Mouse (Mus musculus) CH12.LX (cell line): Measurements from ENCODE around the gene Sdr39u1. TPM values are rescaled to one million over a fixed set of nuclear protein-coding genes. Genes with fewer than 3 reads are reported as not detected.

Source experiments
- DNase-seq: peaks from one replicate; pipeline ENCODE4 v3.0.0-alpha.2; 2013; ENCODE audit errors: extremely low read depth
- H3K27ac ChIP-seq: 2 replicates; pipeline ENCODE4 v1.5.1; 2012; ENCODE audit warnings: low read depth, mild to moderate bottlenecking, control low read depth, moderate library complexity; ENCODE audit not compliant: insufficient read depth
- H3K27me3 ChIP-seq: replicated peaks from 2 replicates; pipeline ENCODE3; 2012; ENCODE audit warnings: inconsistent platforms
- H3K36me3 ChIP-seq, 2 experiments: replicated peaks in 1 of 2; 2 replicates each; pipeline versions ENCODE3 to v1.6.1; 2012; ENCODE audit warnings: inconsistent platforms in 1 of 2, low read length in 1 of 2, mild to moderate bottlenecking in 1 of 2, mixed read lengths in 1 of 2, moderate library complexity in 1 of 2; ENCODE audit not compliant: control insufficient read depth in 1 of 2, insufficient read depth in 1 of 2
- H3K4me1 ChIP-seq, 2 experiments: 2 replicates each; pipeline ENCODE4 v1.6.1; 2012; ENCODE audit warnings: inconsistent platforms in 1 of 2, moderate library complexity in 1 of 2; ENCODE audit not compliant: insufficient read depth in 2 of 2, control insufficient read depth in 1 of 2
- H3K4me2 ChIP-seq: 2 replicates; pipeline ENCODE4 v1.6.1; 2012; ENCODE audit warnings: low read depth, mild to moderate bottlenecking, control low read depth; ENCODE audit not compliant: poor library complexity, insufficient read depth, severe bottlenecking
- H3K4me3 ChIP-seq, 3 experiments: fragments of 150-350 bp in 1 of 3; sonication (generic) in 1 of 3; replicated peaks in 1 of 3; 2 replicates each; pipeline versions ENCODE3 to v1.5.1; 2011 to 2012; ENCODE audit warnings: low read depth in 2 of 3, low read length in 2 of 3, mild to moderate bottlenecking in 2 of 3, moderate library complexity in 2 of 3, control low read depth in 1 of 3, improper control_type of control experiment in 1 of 3, inconsistent platforms in 1 of 3, mixed read lengths in 1 of 3; ENCODE audit not compliant: poor library complexity in 1 of 3
- H3K79me2 ChIP-seq: replicated peaks from 2 replicates; pipeline ENCODE4 v1.6.1; 2012; ENCODE audit warnings: mild to moderate bottlenecking, moderate library complexity; ENCODE audit not compliant: control insufficient read depth, poor library complexity, insufficient read depth, severe bottlenecking; ENCODE audit errors: extremely low read depth
- H3K9ac ChIP-seq: 2 replicates; pipeline ENCODE4 v1.6.1; 2012; ENCODE audit warnings: low read depth, mild to moderate bottlenecking, control low read depth, moderate library complexity; ENCODE audit not compliant: insufficient read depth
- H3K9me3 ChIP-seq: replicated peaks from 2 replicates; pipeline ENCODE3; 2012; ENCODE audit warnings: low read length, inconsistent platforms, mixed read lengths
- BHLHE40 ChIP-seq: IDR thresholded peaks from 2 replicates; pipeline ENCODE4 v1.6.1; 2011; ENCODE audit warnings: mild to moderate bottlenecking, low read depth, low read length, improper control_type of control experiment
- CHD1 ChIP-seq: IDR thresholded peaks from 2 replicates; pipeline ENCODE4 v1.6.1; 2012; ENCODE audit warnings: low read depth, low read length, improper control_type of control experiment, inconsistent platforms
- CHD2 ChIP-seq: IDR thresholded peaks from 2 replicates; pipeline ENCODE4 v1.6.1; 2011; ENCODE audit warnings: low read length, improper control_type of control experiment
- CTCF ChIP-seq, 2 experiments: IDR thresholded peaks in 1 of 2; conservative IDR thresholded peaks in 1 of 2; 2 replicates each; pipeline ENCODE4 v1.5.1; 2011 to 2012; ENCODE audit warnings: low read depth in 2 of 2, low read length in 2 of 2, improper control_type of control experiment in 1 of 2, inconsistent platforms in 1 of 2, mild to moderate bottlenecking in 1 of 2, moderate library complexity in 1 of 2
- E2F4 ChIP-seq: IDR thresholded peaks from 2 replicates; pipeline ENCODE4 v1.6.1; 2011; ENCODE audit warnings: low read depth, low read length, improper control_type of control experiment; ENCODE audit not compliant: insufficient replicate concordance
- ELF1 ChIP-seq: IDR thresholded peaks from 2 replicates; pipeline ENCODE4 v1.6.1; 2014; ENCODE audit warnings: low read depth, mild to moderate bottlenecking, inconsistent platforms, low read length, improper control_type of control experiment
- EP300 ChIP-seq: IDR thresholded peaks from 2 replicates; pipeline ENCODE4 v1.6.1; 2011; ENCODE audit warnings: low read length, improper control_type of control experiment
- ETS1 ChIP-seq: conservative IDR thresholded peaks from 2 replicates; pipeline ENCODE4 v1.6.1; 2012; ENCODE audit warnings: low read depth, mild to moderate bottlenecking, inconsistent platforms, low read length, improper control_type of control experiment, moderate library complexity
- GABPA ChIP-seq: IDR thresholded peaks from 2 replicates; pipeline ENCODE4 v1.6.1; 2012; ENCODE audit warnings: low read depth, low read length, improper control_type of control experiment, inconsistent platforms; ENCODE audit not compliant: insufficient replicate concordance
- HCFC1 ChIP-seq: IDR thresholded peaks from 2 replicates; pipeline ENCODE4 v1.6.1; 2012; ENCODE audit warnings: low read depth, mild to moderate bottlenecking, inconsistent platforms, low read length, improper control_type of control experiment
- IRF4 ChIP-seq: IDR thresholded peaks from 2 replicates; pipeline ENCODE4 v1.6.1; 2014; ENCODE audit warnings: low read depth, mild to moderate bottlenecking, inconsistent platforms, low read length, improper control_type of control experiment
- JUN ChIP-seq: IDR thresholded peaks from 2 replicates; pipeline ENCODE4 v1.6.1; 2011; ENCODE audit warnings: low read depth, mild to moderate bottlenecking, low read length, improper control_type of control experiment, moderate library complexity; ENCODE audit not compliant: insufficient read depth
- JUND ChIP-seq: conservative IDR thresholded peaks from 2 replicates; pipeline ENCODE4 v1.6.1; 2011; ENCODE audit warnings: low read depth, low read length, improper control_type of control experiment
- KAT2A ChIP-seq: IDR thresholded peaks from 2 replicates; pipeline ENCODE4 v1.6.1; 2012; ENCODE audit warnings: low read length, improper control_type of control experiment, inconsistent platforms; ENCODE audit not compliant: insufficient replicate concordance
- MAFK ChIP-seq: IDR thresholded peaks from 2 replicates; pipeline ENCODE4 v1.6.1; 2011; ENCODE audit warnings: low read length, improper control_type of control experiment; ENCODE audit not compliant: insufficient replicate concordance
- MAX ChIP-seq: IDR thresholded peaks from 2 replicates; pipeline ENCODE4 v1.6.1; 2011; ENCODE audit warnings: low read length, improper control_type of control experiment
- MAZ ChIP-seq: IDR thresholded peaks from 2 replicates; pipeline ENCODE4 v1.6.1; 2012; ENCODE audit warnings: low read depth, mild to moderate bottlenecking, inconsistent platforms, low read length, improper control_type of control experiment, moderate library complexity
- MEF2A ChIP-seq: IDR thresholded peaks from 2 replicates; pipeline ENCODE4 v1.6.1; 2014; ENCODE audit warnings: low read depth, mild to moderate bottlenecking, inconsistent platforms, low read length, improper control_type of control experiment, borderline replicate concordance
- MXI1 ChIP-seq: IDR thresholded peaks from 2 replicates; pipeline ENCODE4 v1.6.1; 2011; ENCODE audit warnings: mild to moderate bottlenecking, low read depth, low read length, improper control_type of control experiment
- MYC ChIP-seq: IDR thresholded peaks from 2 replicates; pipeline ENCODE4 v1.6.1; 2011; ENCODE audit warnings: low read depth, mild to moderate bottlenecking, improper control_type of control experiment, low read length
- NELFE ChIP-seq: IDR thresholded peaks from 2 replicates; pipeline ENCODE4 v1.6.1; 2011; ENCODE audit warnings: low read depth, low read length, improper control_type of control experiment
- NRF1 ChIP-seq: IDR thresholded peaks from 2 replicates; pipeline ENCODE4 v1.6.1; 2014; ENCODE audit warnings: low read depth, mild to moderate bottlenecking, inconsistent platforms, low read length, improper control_type of control experiment, moderate library complexity
- PAX5 ChIP-seq: IDR thresholded peaks from 2 replicates; pipeline ENCODE4 v1.6.1; 2012; ENCODE audit warnings: low read length, inconsistent platforms, mixed read lengths
- POLR2A ChIP-seq: IDR thresholded peaks from 2 replicates; pipeline ENCODE4 v1.6.1; 2011; ENCODE audit warnings: low read depth, mild to moderate bottlenecking, improper control_type of control experiment, low read length
- POLR2AphosphoS2 ChIP-seq: IDR thresholded peaks from 2 replicates; pipeline ENCODE4 v1.6.1; 2011; ENCODE audit warnings: low read depth, low read length, improper control_type of control experiment
- RAD21 ChIP-seq: IDR thresholded peaks from 2 replicates; pipeline ENCODE4 v1.6.1; 2011; ENCODE audit warnings: low read depth, mild to moderate bottlenecking, low read length, improper control_type of control experiment, moderate library complexity
- RCOR1 ChIP-seq: conservative IDR thresholded peaks from 2 replicates; pipeline ENCODE4 v1.6.1; 2012; ENCODE audit warnings: low read depth, mild to moderate bottlenecking, inconsistent platforms, low read length, improper control_type of control experiment
- SIN3A ChIP-seq: IDR thresholded peaks from 2 replicates; pipeline ENCODE4 v1.6.1; 2012; ENCODE audit warnings: low read length, improper control_type of control experiment, inconsistent platforms
- SMC3 ChIP-seq: IDR thresholded peaks from 2 replicates; pipeline ENCODE4 v1.6.1; 2011; ENCODE audit warnings: low read depth, low read length, improper control_type of control experiment
- TBP ChIP-seq: conservative IDR thresholded peaks from 2 replicates; pipeline ENCODE4 v1.6.1; 2011; ENCODE audit warnings: low read depth, low read length, improper control_type of control experiment
- TCF12 ChIP-seq: IDR thresholded peaks from 2 replicates; pipeline ENCODE4 v1.6.1; 2014; ENCODE audit warnings: low read depth, mild to moderate bottlenecking, inconsistent platforms, low read length, improper control_type of control experiment
- UBTF ChIP-seq: IDR thresholded peaks from 2 replicates; pipeline ENCODE4 v1.6.1; 2012; ENCODE audit warnings: low read depth, mild to moderate bottlenecking, inconsistent platforms, low read length, improper control_type of control experiment, moderate library complexity
- USF1 ChIP-seq: IDR thresholded peaks from 2 replicates; pipeline ENCODE4 v1.6.1; 2014; ENCODE audit warnings: low read depth, mild to moderate bottlenecking, inconsistent platforms, low read length, improper control_type of control experiment
- USF2 ChIP-seq: conservative IDR thresholded peaks from 2 replicates; pipeline ENCODE4 v1.6.1; 2011; ENCODE audit warnings: low read depth, low read length, improper control_type of control experiment
- ZC3H11A ChIP-seq: IDR thresholded peaks from 2 replicates; pipeline ENCODE4 v1.6.1; 2012; ENCODE audit warnings: low read depth, mild to moderate bottlenecking, inconsistent platforms, low read length, improper control_type of control experiment
- ZKSCAN1 ChIP-seq: IDR thresholded peaks from 2 replicates; pipeline ENCODE4 v1.6.1; 2012; ENCODE audit warnings: low read depth, inconsistent platforms, low read length, improper control_type of control experiment, borderline replicate concordance
- ZMIZ1 ChIP-seq: IDR thresholded peaks from 2 replicates; pipeline ENCODE4 v1.6.1; 2012; ENCODE audit warnings: low read depth, mild to moderate bottlenecking, inconsistent platforms, low read length, improper control_type of control experiment
- ZNF384 ChIP-seq: IDR thresholded peaks from 2 replicates; pipeline ENCODE4 v1.6.1; 2012; ENCODE audit warnings: low read depth, low read length, improper control_type of control experiment, inconsistent platforms
- dilution Hi-C: fragments of 300-500 bp; cut with MboI; formaldehyde crosslinking; loops from 2 replicates; pipeline ENCODE4 v1.14.3; 2020; ENCODE audit warnings: low sequenced_read_pairs; ENCODE audit not compliant: extremely low pct_unique_long_range_greater_than_20kb, extremely low pct_ligation_motif_present
- in situ Hi-C: fragments of 300-500 bp; cut with MboI; formaldehyde crosslinking; loops from 3 replicates; pipeline ENCODE4 v1.14.3; 2019; ENCODE audit warnings: low sequenced_read_pairs, low pct_ligation_motif_present, low pct_unique_long_range_greater_than_20kb, mixed read lengths
- polyA plus RNA-seq: library from polyadenylated mRNA; unstranded; fragments of >175 nt; gene quantifications from 2 replicates; pipeline ENCODE4 v1.2.1, GENCODE M21; 2012; ENCODE audit warnings: low read depth; ENCODE audit not compliant: insufficient read length
- total RNA-seq, 2 experiments: library from RNA; depleted of rRNA; stranded (reverse); fragments of 300-350 nt in 1 of 2; fragments of >200 nt in 1 of 2; gene quantifications; 2 replicates each; pipeline ENCODE4 v1.2.3; 2012 to 2014

Gene Sdr39u1
- total and polyA plus RNA-seq, 3 experiments: 61.4 to 90.8 (median 66.7) TPM

GRCm38 (mm10) chr14:55879623-55880022 is 20.5 kb downstream of the Sdr39u1 start:
- DNase-seq: peak; percentile 77
- TF ChIP-seq CHD1 (no peak), MAFK (no peak), JUND (no peak), SIN3A (no peak), MEF2A (no peak), IRF4 (no peak), USF1 (no peak), USF2 (no peak), MAZ (no peak), ZKSCAN1 (peak; percentile 91; the same call in 1 of the 2 replicates), BHLHE40 (no peak), JUN (no peak), ZNF384 (no peak), UBTF (no peak), ETS1 (0 out of 2 replicates have a peak, but pooled peaks have one; percentile 5), SMC3 (peak; percentile 84), ZC3H11A (no peak), NELFE (peak; percentile 72; the same call in 1 of the 2 replicates), NRF1 (no peak), ELF1 (no peak), TCF12 (no peak), CHD2 (no peak), E2F4 (no peak), HCFC1 (no peak), POLR2AphosphoS2 (no peak), CTCF (conservative IDR thresholded peaks at IDR 0.05 in 1 of 2, IDR thresholded peaks at IDR 0.05 in 1 of 2; ENCODE audit: low read depth in 2 of 2, low read length in 2 of 2) (peak; percentile 69 to 100; a peak in 3 of 4 replicates), RCOR1 (no peak), KAT2A (no peak), RAD21 (peak; percentile 81), PAX5 (no peak), GABPA (no peak), EP300 (no peak), ZMIZ1 (no peak), MAX (no peak), MYC (no peak), TBP (no peak), MXI1 (0 out of 2 replicates have a peak, but pooled peaks have one; percentile 12), POLR2A (no peak)
- in situ Hi-C loops: no loop called here
- Histone ChIP-seq H3K4me2 (no peak overlapping the region), H3K27me3 (peaks cover 9% of the 10 kb centered on the region), H3K79me2 (no peaks in the 10 kb centered on the region), H3K4me3 (no peak overlapping the region), H3K9ac (no peak overlapping the region), H3K9me3 (no peaks in the 10 kb centered on the region), H3K36me3 (no peaks in the 10 kb centered on the region), H3K27ac (no peak overlapping the region), H3K4me1 (peaks cover 26 to 49% of the 10 kb centered on the region in 2 experiments)
- dilution Hi-C loops: no loop called here
